Mouse (Mus musculus) R1 (cell line): ENCODE measurements around the gene Fat2.

Experiments
- DNase-seq: peaks from one replicate; pipeline ENCODE4 v3.0.0-alpha.2; 2018; ENCODE audit warnings: low read depth, low spot score

Fat2 gene

DNA sequence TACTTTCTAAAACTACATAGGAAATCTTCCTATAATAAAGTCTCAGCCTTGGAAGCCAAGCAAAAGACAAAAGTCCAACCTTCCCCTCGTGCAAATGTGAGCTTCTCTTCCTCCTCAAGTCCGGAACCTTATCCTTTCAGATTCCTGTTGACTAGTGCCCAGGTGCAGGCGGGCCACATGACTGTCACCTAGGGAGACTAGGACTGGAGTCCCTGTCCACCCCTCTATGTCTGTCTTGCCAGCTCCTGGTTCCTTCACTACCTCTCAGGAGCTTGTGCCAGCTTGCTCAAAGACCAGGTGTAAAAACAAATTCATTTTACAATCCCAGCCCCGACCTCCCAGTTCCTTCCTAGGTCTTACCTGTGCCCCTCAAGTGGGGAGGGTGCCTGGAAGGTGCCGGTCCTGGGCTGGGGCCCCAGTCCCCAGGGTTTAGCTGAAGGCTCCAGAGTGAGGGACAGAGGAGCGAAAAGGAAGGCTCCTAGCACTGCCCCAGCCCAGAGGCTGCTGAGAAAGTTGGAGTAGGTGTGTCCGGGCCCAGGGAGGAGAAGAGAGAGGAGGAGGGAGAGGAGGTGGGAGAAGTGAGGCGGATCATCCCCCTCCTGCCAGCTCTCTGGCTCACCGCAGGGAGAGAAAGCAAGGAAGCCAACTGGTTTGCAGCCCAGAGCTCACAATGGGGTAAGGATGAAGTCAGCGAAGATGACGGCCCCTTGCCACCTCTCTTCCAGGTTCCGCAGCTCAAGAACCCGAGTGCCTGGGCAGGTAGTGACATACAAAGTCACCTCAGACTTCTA, at the start of gene Fat2:
Gene Fat2, minus strand, starts transcription at position 464 of the 791 bp plus-strand sequence.
- no peak for DNase-seq

DNA sequence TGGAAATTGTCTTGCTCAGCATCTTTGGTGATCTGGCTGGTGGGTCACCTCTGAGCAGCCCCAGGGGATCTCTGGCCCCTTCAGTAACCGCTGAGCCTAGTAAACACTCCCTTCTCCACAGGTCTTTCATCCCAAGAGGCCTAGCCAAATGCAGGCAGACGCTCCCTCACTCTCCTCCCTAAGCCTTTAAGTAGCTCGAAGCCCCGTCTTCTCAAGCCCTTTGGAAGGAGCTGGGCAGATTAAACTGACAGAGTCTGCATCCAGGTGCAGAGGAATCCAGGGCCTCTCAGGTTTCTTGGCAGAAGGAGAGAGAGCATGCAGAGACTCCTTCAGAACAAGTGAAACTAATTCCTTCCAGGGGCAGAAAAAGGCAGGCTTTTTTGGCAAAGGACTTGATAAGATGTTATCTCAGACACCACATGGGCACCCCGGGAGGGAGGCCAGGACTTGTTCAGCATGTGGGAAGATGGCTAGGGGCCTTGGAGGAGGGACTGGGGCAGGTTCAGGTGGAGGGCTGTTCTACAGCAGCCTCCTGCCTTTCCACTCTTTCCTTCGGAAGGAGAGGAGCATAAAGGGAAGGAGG, 47.2 kb upstream of the Fat2 start:
- DNase-seq: no peak

DNA sequence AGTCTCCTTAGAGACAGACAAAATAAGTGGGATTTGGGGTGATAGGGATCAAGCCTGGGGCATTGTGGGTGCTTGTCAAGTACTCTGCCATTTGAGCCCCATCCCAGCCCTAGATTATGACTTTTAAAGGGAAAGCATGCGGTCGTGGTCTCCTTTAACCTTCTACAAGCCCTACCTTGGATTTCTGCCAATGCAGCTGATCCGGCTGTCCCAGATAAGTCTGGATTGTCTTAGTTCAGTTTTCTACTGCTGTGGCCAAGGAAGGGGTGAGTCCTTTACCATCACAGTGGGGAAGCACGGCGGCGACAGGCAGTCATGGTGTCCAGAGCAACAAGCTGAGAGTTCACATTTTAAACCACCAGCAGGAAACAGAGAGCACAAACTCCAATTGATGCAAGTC, 44.5 kb upstream of the Fat2 start:
- no peak for DNase-seq

DNA sequence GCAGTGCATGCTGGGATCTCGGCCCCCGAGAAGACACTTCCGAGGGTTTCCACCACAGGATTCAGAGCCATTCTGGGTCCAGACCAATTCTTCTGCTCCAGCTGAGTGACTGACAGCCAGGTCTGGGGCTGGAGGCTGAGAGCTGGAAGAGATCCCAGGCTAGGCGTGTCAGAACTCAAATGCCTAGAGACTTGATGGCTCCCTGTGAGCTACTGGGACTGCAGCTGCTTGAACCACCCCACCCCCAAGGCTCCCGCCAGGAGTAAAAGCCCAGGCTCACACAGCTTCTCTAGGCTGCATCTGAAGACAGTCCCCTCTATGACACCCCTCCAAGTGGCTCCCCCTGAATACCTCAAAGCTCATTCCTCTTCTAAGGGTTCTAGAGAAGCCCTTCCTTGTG, 42.0 kb upstream of the Fat2 start:
- no peak for DNase-seq

DNA sequence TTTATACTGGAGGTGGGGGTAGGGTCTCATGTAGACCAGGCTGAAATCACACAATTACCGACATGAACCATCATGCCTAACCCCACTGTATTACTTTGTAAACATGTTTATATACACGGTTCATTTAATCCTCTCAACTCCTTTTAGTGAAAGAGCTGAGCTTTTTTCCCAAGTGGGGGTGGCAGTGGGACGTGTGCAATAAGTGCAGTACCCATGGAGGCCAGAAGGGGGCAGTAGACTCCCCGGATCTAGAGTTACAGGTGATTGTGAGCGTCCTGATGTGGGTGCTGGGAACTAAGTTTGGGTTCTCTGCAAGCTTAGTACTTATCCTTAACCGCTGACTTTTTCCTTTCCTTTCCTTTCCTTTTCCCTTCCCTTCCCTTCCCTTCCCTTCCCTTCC, 37.5 kb upstream of the Fat2 start:
- peak; percentile 78 for DNase-seq

DNA sequence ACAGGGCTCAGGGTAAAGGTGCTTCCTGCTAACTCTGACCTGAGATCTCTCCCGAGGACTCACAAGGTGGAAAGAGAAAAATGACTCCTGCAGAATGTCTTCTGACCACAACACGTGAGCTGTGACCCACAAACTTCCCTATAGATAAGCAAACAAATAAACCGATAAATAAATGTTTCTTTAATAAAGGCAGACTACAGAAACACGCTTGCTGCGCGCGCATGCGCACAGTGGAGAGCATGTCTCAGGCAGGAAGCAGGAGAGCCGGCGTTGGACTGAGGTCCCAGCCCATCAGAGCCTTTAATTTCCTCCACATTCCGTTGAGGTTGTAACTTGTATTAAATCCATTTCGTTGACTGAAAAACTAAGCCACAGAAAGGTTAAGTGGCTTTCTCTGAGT, 37.0 kb upstream of the Fat2 start:
- DNase-seq: peak; percentile 56

DNA sequence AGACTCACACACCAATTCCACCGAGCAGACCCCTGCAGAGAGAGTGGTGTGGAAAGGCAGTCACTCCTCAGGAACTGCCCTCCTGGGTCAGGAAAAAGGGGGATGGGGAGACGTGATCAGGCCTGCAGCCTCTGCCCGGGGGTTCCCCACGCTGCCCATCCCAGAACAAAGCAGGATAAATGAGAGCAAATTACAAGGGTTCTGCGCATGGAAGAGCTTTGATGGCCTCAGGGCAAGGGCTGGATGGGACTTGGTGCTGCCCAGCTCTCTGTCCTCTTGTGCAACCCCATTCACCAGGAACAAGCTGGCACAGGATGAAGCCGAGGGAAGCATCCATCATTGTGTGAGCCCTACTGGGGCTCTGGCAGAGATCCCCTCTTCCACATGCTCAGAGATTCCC, 35.6 kb upstream of the Fat2 start:
- DNase-seq: no peak

DNA sequence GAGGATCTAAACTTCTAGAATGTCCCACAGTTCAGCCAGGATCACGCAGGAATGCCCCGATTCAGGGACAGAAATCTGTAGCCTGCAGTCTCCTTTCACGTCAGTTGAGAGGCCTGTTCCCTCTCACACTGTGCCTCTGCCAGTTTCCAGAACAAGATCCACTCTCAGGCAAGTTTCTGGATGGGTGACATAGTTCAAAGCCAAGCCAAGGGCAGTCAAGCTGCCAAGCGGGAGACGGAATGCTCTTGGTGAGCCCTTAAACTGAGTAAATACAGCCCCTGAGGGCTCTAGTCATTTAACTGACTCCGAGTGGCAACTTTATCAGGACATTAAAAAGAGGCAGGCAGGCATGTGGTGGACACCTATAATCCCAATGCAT, 32.7 kb upstream of the Fat2 start:
- no peak for DNase-seq

DNA sequence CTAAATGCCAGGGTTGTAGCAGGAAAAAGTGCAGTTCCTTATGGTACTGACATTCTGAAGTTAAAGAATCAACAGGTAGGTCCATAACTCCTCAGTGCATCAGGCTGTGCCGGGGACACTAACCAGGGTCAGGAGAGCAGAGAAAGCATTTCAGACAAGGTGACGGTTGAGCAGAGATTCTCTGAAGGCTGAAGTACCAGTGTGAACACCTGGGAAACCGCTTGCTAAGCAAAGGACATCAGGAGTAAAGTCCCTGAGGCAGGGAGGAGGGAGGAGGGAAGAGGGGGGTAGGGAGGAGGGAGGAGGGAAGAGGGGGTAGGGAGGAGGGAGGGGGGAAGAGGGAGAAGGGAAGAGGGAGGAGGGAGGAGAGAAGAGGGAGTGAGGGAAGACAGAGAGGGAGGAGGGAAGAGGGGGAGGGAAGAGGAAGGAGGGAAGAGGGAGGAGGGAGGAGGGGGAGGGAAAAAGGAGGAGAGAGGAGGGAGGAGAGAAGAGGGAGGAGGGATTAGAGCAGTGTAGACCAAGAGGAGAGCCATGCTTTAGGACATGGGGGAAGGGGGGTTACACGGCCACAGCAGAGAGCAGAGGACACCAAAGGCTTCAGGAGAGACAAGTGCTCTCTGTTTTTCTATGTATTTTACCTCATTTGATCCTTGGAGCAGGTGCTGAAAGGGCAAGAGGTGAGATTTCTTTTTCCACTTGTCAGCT, 32.2 kb upstream of the Fat2 start:
- no peak for DNase-seq

DNA sequence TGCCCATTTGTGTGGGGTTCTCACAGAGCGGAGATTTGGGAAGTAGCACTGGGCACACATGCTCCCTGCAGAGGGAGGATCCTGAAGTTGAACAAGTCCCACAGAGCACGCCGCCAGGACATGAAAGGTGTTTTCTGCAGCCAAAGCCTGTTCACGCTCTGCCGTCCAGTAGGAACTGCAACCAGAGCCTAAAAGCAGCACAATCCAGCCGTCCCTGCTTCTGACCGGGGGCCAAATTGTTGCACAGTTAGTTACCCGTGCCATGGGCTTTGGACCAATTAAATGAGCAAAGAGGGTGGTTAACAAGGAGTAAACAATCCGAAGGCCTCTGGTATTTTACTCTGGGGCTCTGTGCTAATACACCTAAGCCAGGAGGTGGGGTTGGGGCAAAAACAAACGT, 31.4 kb upstream of the Fat2 start:
- DNase-seq: no peak

DNA sequence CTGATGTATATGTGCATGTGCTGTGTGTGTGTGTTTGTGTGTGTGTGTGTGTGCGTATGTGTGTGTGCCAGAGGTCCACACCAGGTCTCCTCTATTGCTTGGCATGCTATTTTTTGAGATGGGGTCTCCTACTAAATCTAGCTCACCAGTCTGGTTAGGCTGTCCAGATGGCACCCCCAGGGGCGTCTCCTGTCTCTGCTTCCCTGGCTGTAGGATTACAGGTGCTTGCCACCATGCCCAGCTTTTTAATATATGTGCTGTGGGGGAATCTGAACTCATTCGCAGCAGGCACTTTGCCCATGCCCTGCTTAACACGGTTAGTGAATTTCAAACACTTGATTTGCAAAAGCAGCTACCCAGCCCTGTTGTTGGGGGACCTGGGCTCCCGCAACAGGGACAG, 29.5 kb upstream of the Fat2 start:
- no peak for DNase-seq

DNA sequence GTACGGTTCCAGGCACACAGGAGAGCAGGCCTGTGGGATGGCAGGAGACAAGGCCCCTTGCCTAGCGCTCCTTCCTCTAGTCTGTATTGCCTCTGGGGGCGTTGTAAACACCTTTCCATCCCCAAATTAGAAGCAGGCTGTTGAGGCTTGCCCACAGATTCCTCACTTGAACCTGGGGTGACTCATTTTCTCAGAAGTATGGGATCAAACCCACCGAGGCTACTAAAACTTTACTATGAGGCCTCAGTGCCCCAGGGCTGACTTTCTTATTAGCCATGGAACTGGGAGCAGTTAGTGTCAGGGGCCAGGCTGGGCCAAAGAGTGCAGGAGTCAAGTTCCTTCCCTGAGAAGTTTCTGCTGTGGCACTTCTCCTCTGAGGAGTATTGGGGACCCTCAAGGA, 28.9 kb upstream of the Fat2 start:
- no peak for DNase-seq

DNA sequence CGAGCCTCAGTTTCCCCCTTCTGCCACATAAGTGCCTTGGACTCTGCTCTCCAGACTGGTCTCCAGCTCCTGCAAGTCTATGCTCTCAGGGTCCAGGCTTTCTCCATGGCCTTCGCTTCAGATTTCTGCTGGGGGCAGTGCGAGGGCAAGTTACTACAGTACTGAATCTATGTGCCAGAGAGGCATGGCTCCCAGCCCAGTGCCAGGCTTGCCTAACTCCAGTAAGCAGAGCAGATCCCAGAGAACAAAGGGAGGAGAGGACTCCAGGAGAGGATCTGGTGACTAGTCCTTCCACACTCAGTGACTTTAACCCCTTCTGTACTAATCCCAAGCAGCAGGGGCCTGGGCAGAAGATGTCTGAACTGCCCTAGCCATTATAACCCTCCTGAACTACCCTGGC, 28.3 kb upstream of the Fat2 start:
- no peak for DNase-seq

DNA sequence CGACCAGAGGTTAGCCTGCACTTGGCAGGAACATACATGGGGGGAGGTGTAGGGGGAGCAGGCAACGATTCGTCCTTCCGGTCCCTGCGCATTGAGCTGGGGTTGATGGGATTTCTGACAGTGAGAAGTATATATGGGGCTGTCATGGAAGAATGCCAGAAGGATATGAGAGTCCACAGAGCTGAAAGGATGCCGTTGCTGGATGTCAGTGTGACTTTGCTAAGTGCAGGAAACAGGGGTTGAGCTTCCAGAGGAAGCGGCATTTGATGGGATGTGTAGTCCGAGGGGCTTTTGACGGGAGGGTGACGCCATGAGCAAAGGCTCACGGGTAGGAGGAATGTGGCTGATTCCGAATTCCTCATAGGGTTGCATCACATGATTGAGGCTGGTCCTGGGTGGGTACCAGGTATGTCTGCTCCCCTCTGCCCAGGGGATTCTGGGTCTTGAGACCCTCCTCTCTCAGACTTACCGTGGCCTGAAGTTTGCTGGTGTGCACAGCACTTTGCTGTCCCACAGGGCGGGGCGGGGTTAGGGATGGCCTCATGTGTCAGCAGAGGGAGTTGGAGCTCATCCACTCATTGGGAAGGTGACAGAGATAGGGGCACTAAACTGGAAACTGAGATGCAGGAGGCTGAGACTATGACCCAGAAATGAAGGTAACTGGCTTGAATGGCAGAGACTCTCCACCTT, 21.9 kb upstream of the Fat2 start:
- DNase-seq: no peak

DNA sequence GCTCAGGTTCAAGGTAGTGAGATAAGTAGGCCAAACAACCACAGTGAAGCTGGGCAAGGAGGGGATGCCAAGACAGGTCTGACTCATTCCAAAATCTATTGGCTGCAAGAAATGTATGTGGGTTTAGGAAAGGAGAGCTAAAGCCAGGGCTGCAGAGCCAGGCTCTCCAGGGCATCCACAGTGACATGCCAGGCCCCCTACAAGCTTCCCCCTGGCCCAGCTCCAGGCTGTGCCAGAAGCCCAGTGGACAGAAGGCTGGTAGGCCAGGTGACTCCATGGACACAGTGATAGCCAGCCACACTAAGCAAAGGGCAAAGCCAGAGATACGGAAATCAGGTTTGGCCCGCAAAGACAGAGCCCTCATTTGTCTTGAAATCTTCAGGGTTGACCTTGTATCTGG, 20.5 kb upstream of the Fat2 start:
- no peak for DNase-seq

DNA sequence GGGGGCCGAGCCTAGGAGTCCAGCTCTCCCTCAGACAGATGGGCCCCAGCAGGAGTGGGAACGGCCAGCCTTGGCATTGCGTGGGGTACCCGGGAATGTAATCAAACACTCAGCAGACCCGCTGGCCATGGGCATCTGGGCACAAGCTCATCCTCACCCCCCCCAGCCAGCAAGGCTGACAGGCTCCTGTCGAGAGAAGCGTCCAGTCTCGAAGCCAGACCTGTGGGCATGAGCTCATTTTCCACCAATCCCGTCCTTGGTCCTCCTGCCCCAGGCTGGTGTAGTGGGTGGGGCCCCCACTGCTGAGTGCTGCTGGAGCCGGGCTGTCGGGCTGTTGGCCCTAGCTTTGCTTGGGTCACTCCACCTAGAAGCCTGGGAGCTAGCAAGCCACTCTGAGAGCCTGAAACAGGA, 5.6 kb upstream of the Fat2 start:
- DNase-seq: no peak

DNA sequence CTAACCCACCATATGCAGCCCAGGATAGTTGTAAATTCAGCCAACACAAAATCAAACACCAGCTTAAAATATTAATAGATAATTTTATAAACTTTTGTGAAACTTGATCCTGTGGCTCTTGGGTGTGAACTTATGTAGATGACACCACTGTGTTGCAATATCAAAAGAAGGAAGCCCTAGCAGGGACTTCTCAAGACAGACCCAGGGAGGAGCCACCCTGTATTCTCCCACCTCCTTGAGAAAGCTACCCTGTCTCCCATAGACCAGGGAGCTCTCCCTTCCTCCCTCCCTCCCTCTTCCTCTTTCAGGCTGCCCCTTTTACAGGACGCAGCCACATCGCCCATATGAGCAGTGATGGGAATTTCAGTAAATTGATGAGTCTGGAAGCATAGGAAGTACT, 4.4 kb upstream of the Fat2 start:
- no peak for DNase-seq

DNA sequence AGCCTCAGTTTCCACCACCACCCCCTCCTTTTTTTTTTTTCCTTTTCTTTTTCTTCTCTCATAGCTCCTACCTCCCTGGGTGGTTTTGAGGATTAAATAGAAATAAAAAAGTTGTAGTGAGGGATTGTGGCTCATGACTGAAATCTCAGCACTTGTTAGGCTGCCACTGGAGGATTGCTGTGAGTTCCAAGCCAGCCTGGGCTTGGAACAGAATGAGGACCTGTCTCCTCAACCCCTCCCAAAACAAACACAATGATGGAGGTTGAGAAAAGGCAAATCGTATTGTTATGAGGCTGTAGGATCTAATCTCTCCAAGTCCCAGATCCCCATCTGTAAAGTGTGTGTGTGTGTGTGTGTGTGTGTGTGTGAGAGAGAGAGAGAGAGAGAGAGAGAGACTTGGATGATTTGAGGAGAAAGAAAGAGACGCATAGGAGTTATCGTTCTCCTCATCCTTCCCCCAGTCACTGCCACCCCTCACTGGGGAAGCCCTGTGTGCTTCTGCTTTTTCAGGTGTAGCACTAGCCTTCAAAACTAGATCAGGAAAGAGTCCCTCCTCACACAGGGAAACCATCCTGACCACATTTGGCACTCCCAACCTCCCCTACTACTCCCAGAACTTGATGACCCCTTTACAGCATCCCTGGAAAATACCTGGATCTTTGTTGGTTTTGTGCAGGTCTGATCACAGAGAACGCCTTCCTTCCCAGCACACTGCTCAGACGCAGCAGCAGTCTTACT, 837 bp upstream of the Fat2 start:
- DNase-seq: no peak

DNA sequence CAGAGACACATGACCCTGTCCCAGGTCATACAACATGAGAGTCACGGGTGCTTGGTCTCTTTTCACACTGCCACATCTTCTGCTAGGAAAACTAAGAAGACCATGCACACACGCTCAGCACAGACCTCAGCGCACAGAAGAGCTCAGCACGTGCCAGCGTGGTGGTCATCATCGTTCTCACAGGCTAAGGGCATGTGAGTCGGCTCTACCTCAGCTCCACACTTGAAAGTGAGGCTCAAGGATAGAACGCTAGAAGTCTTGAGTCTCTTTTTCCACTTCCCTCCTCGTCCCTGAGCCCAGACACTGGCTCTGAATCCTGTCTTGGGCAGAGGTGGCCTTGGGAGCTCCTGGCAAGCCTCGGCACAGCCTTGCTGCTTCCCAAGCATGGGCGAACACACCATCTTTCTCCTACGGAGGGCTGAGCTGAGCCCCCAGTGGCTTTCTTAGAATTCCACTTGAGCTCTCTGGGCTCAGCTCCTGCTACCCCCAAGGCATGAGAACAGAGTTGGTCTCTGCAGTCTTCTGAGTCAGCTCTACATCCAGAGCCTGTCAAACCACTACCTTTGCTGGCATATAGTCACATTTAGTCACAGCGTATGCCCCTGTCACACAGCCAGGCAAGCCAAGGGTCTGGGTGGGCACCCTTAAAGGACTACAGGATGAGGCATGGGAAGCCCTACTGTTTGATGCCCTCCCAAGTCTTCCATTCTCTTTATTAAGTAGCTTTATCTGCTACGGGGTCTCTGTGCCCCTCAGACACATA, 869 bp downstream of the Fat2 start:
- DNase-seq: no peak

DNA sequence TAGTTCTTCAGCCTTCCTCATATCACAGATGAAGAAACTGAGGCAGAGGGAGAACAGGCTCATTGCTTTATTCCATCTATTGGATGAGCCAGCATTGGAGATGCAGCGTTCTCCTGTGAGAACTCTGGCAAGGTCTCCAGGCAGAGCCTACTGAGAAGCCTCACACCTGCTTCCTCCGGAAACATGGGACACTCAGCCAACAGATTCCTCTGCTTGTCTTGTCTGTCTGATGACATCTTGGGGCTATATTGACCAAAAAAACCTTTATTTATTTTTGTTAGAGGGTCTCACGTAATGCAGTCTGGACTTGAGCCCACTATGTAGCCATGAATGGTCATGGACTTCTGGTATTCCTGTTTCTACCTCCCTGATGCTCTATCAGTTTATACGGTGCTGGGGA, 1.8 kb downstream of the Fat2 start:
- no peak for DNase-seq

DNA sequence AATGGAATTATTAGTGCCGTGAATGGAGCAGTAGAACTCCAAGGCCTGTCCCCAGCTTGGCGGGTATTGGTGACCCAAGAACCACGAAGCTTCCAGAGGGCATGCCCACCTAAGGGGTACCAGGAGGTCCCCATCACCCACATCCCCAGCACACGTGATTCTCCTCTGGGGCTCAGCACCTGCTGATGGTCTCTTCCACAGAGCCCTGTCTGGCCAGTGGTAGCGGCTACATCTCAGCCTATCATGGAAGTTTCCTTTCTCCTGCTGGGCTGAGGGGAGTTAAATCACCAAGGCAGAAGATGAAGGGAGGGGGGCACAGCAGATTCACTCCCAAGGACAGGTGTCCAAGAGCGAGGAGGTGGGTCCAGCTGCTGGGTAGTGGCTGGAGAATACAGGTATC, 2.3 kb downstream of the Fat2 start:
- DNase-seq: no peak
